Mouse (Mus musculus) ES-E14 (cell line): ENCODE results near the gene Lypd4.

Experiments used
- HCFC1 ChIP-seq: IDR thresholded peaks from 2 replicates; pipeline ENCODE4 v1.6.1; 2012; ENCODE audit warnings: low read length, inconsistent platforms, borderline replicate concordance; ENCODE audit not compliant: insufficient read depth
- MAFK ChIP-seq: IDR thresholded peaks from 2 replicates; pipeline ENCODE4 v1.6.1; 2014; ENCODE audit warnings: mild to moderate bottlenecking, low read depth, low read length, inconsistent platforms; ENCODE audit not compliant: insufficient read depth
- ZC3H11A ChIP-seq: IDR thresholded peaks from 2 replicates; pipeline ENCODE4 v1.6.1; 2012; ENCODE audit warnings: low read depth, mild to moderate bottlenecking, inconsistent platforms, low read length, borderline replicate concordance
- ZNF384 ChIP-seq: IDR thresholded peaks from 2 replicates; pipeline ENCODE4 v1.6.1; 2012; ENCODE audit warnings: low read depth, low read length, inconsistent platforms

GRCm38 (mm10) chr7:24903444-24903825, 33.7 kb upstream of the Lypd4 start:
- no peak for TF ChIP-seq ZNF384
- TF ChIP-seq MAFK, result no peak
- no peak for TF ChIP-seq ZC3H11A
- no peak for TF ChIP-seq HCFC1
